Mouse (Mus musculus): ENCODE results near the gene Twist1.

Twist1 gene

DNA sequence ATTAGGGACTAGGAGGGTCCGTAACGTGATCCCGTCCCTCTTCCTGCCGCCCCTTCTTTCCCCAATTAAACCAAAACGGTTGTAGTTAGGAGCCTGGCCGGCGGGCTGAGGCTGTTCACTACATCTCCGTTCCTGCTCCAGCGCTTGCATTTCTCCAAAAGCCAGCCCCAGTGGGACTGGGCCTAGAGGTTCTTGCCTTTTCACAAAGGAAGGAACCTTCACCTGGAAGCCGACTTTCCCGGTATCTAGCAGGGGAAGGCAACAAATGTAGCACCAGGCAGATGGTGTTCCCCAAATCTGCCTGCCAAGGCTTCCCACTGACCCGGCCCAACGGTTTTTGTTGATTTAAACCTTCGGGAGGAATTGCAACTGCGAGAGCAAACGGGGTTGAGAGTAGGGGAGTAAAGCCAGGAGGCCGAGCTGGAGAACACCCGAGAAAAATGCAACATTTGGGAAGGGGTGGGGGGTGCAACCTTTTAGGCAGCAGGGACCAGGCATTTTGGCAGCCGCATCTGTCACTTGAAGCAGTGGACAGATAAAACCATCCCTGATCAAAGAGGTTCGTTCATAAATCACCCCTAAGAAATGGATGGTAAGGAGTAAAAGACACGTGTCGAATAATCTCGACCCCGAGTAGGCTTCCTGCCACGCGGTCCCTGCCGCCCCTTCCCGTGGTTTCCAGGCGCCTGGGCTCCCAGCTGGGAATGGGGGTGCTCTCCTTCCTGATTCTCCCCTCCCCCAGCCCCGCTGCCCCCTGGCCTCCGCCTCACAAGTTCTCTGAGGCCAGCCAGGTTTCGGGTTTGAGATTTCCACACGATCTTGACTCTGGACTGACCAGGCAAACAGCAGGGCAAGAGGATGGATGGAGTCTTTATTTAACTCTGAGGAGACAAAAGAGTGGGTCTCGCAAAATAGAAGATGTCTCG, 9.3 kb downstream of the Twist1 start:
- no peak for DNase-seq (ENCODE audit: low read depth in 2 of 2, low spot score in 2 of 2)

DNA sequence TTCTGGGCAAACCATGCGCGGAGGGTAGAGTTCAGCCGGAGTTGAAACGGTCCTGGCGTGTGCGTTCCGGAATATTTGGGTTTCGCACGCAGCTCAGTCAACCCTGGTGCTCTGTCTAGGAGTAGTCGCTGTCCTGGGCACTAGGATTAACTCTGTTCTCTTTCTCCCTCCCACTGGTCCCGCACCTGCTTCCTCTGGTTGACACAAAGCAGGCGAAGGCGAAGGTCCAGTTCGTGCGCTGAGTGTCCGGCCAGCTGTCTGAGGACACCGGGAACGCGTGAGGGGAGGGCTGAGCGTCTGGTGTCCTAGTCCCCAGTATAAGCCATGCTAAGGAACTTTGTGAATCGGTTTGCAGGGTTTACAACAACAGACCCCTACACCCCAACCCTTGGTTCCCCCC, 10.0 kb downstream of the Twist1 start:
- DNase-seq (ENCODE audit: low read depth in 2 of 2, low spot score in 2 of 2), result no peak

DNA sequence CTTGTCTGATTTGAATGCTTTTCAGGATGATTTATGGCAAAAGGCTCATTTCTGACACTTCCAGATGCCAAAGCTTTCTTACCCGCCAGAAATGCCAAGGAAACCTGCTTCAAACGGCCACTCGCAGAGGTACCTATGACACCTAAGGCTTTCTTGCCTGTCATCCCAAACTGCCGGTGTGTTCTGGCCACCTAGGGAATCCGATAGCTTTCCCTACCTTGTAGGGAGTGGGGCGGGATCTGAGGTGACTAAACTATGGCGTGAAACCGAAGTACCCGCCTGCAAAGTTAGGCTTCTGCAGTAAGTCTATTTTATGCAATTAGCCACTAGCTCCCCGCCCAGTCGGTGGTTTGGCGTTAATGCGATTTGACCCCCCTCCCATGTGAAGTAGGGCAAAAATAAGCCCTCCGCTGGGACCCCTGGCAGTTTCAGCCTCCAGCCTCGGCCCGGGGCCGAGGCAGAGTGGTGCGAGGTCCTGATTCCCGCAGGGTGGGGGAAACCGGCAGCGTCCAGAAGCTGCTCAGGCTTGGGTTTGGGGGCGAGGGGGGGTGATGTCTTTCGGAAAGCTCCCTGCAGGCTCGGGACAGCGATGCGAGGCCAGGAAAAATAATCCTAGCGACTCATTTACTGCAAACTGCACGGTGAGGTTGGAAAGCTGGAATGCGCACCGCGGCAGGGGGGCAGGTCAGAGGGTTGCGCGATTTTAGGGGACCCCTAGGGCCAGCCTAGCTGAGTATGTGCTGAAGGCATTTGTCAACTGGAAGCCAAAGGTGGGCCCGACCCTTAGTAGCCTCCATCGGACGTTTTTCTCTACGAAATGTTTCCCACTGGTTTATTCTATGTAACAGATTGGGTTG, 10.8 kb downstream of the Twist1 start:
- no peak for DNase-seq (ENCODE audit: low read depth in 2 of 2, low spot score in 2 of 2)

DNA sequence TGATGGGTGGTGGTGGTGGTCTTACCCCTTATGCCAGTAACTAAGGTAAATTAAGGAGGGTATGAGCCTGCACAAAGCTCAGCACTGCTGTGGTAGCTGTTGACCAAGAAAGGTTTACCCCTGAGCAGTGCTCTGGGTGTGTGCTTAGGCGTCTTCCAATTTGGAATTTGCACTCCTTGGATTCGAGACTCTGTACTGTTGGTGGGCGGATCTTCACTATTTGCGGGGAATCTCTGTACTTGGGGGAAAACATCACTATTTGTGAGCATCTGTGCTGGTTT, 11.4 kb downstream of the Twist1 start:
- DNase-seq (ENCODE audit: low read depth in 2 of 2, low spot score in 2 of 2), result no peak

DNA sequence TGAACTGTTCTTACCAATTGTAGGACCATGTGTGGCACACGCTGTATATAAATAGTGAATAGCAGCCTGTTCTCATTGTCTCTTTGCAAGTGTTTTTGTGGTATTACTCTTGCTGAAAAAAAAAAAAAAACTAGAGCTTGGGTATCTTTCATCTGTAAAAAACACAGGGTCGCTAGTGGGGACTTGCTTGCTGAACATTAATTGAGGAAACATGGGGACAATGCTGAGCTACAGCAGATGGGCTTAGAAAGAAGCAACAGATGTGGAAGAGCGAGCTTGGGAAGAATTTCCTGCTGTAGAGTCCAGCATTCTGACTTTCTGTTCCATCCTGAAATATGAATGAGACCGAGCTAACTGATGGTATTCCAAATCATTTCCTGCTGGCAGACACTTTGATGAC, 22.7 kb downstream of the Twist1 start:
- DNase-seq (ENCODE audit: low read depth in 2 of 2, low spot score in 2 of 2), result no peak

DNA sequence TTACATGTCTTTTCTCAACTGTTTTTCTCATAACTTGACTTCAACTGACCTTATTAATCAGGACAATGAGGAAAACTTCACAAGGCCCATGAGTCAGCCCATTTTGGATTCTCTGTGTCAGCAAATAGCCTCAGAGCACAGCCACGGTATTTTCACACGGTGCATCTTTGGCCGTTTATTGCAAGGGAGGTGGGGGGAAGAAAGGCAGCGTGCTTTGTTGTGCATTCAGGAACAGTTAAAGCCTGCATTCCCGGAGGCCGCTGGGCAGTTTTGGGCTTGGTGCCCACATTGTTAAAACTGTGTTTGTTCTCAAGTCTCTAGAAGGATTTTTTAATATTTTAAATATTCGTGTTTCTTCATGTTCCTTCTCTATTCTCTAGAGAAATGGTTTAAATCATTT, 24.0 kb downstream of the Twist1 start:
- DNase-seq (ENCODE audit: low read depth in 2 of 2, low spot score in 2 of 2), result no peak

DNA sequence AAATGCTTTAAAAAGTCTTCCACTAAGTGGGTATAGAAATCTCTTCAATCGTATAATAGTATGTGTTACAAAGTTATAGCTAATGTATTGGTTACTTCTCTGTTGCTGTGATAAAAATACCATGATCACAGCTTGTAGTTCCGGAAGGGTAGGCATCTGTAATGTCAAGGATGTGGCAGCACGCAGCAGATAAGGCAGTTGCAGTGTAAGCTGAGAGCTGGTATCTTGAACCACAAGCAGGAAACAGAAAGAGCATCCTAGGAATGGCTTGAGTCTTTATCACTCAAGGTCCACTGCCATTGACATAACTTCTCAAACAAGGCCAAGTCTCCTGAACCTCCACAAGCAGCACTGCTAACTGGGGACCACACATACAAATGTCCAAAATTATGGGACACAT, 35.7 kb downstream of the Twist1 start:
- no peak for DNase-seq (ENCODE audit: low read depth in 2 of 2, low spot score in 2 of 2)
